Mouse (Mus musculus): Measurements from ENCODE around the gene Polrmt.
"Not testable (repeated sequence)": the region's sequence is repeated elsewhere in the genome, so short reads cannot be mapped to it uniquely, and the experiment has no call there.

Gene Polrmt

GRCm38 (mm10) chr10:79709307-79709706, 37.1 kb downstream of the Polrmt start:
- no peak for DNase-seq (ENCODE audit: low spot score in 2 of 2)

DNA sequence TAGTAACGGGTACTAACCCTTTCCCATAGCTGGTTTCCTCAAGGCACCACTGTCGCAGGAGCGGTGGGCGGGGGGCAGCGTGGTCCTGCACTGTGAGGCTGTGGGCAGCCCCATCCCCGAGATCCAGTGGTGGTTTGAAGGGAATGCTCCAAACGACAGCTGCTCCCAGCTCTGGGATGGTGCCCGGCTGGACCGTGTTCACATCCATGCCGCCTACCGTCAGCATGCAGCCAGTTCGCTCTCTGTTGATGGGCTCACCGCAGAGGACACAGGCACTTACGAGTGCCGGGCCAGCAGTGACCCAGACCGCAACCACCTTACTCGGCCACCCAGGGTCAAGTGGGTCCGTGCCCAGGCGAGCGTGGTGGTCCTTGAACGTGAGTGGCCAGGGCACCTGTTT, 37.7 kb downstream of the Polrmt start:
- DNase-seq (ENCODE audit: low spot score in 2 of 2) = no peak

DNA sequence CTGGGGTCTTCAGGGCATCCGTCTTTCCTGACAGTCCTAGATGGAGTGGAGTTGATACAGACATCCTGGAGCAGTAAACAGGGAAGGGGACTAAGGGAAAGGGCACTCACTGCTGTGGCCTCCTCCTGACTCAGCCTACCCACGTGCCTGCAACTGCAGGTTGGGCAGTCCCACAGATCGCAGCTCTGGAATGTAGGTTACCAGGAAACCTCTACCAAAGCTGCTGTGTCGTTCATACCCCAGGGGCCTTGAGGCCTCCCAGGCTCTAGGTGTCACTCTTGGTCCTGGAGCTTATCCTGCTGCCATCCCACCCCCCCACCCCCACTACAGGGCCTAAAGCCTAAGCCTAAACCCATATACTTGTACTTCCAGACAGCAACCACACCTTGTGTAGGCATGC, 38.6 kb downstream of the Polrmt start:
- DNase-seq (ENCODE audit: low spot score in 2 of 2) = no peak

GRCm38 (mm10) chr10:79707162-79707561, 39.2 kb downstream of the Polrmt start:
- DNase-seq (ENCODE audit: low spot score in 2 of 2) = no peak

DNA sequence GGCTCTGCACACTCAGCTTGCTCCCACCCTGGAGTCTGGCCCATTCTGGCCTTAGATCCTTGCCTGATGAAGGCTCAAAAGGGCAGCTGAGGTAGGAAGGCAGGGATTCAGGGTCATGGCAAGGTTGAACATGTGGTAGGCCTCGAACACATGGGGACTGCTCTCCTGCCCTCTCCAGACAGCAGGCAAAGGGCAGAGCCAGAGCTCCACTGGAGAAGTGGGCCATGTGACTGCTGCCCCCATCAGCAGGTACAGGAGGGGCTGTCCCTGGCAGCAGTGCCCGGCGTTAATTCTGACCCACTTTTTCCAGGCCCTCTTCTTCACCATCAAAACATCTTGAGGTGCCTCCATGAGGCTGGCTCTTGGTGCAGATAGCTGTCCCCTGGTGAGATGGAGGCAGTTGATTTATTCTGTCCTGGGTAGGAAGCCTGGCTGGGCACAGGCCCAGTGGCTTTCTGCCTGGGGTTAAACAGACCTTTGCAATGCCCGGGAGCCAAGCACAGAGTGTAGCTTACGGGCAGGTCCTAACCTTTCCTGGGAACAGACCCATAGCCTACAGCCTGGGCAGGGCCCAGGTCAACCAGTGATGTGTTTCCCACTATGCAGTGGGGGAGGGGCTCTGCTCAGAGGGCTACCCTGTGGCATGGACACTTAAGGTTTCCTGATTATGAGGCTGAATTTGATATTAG, 39.8 kb downstream of the Polrmt start:
- DNase-seq (ENCODE audit: low spot score in 2 of 2) = no peak

DNA sequence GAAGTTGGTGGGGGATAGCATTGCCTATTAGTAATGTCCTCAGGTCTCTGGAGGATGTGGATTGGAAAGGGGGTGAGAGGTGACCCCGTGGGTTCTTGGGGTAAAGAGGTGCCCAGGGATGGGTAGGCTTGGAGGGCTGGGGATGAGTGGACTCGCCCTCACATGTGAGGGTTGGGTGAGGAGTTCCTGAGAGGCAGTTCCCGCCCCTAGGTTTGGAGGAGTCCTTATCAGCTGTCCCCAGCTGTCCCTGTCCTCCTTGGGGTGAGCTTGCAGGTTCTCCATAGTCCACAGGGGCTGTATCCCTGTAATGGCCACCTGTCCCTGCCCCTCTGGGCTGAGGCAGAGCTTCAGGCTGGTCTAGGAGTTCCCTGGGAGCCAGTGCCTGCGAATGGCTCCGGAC, 40.4 kb downstream of the Polrmt start:
- DNase-seq (ENCODE audit: low spot score in 2 of 2) = no peak

DNA sequence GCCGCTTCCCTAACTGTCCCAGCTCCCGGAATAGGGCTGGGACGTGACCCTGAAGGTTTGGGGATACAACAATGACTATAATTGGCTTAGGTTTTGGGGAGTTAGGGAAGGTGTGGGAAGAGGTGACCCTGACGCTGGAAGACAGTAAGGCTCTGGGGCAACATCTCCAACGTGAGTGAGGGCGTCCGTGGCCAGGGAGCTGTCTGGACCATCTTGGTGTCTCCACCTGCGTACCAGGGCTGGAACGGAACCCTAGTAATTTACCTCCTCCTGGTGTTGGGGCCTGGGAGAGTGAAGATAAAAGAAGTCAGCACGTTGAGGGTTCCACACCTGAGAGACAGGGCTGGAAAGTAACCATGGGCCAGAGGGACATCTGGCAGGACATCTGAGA, 41.4 kb downstream of the Polrmt start:
- no peak for DNase-seq (ENCODE audit: low spot score in 2 of 2)

DNA sequence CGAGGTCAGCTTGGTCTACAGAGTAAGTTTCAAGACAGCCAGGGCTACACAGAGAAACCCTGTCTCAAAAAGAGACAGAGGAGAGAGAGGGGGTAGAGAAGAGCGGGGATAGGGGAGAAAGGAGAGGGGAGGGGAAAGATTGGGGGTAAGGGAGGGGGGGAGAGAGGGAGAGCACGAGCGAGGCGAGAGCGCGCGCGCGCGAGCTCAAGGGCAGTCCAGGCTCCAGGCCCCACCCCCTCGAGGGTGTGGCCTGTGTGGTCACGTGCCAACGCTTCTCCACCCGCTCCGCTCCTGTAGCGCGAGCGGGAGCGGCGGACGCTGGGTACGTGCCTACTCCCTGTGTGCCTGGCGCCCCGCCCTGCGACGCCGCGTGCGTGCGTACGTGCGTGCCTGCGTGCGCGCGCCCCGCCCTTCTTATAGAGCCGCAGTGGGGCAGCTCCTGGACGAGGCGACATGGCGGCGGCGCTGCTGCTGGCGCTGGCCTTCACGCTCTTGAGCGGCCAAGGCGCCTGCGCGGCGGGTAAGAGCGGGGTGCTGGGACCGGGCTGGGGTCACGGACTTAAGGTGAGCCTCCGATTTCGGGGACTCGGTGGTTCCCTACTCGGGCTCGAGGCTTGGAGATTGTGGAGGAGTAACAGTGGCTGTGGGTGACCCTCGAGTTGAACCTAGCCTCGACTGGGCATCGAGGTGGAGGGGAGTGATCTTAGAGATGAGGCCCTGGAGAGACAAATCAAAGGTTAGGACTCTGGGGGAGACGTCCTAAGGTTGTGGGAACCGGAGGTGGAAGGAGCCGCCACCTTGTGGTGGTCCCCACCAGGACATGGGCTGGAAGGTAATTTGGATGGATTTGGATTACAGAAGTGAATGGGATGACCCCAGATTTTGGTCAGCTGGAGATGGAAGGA, 42.1 kb downstream of the Polrmt start, which contains the start of gene Bsg:
TSS of gene Bsg (plus strand) at position 427 of the 905 bp plus-strand sequence.
- peak; percentile 97 to 99 for DNase-seq (ENCODE audit: low spot score in 2 of 2)

DNA sequence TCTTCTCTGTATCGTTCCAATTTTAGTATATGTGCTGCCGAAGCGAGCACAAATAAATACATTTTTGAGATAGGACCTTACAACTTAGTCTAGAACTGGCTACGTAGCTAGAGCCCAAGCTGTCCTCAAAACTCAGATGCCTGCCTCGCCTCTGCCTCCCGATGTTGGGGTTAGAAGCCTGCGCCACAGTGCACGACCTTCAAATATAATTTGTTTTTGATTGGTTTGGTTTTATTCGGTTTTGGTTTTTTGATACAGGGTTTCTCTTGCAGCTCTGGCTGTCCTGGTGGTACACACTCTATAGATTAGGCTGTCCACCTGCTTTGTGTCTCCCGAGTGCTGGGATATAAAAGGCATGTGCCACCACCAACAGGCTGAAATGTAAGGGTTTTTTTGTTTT, 42.8 kb downstream of the Polrmt start:
- DNase-seq (ENCODE audit: low spot score in 2 of 2) = no peak

- not testable (repeated sequence) for DNase-seq (ENCODE audit: low spot score in 2 of 2)
Measured at GRCm38 (mm10) chr10:79702970-79703369, 43.4 kb downstream of the Polrmt start.

DNA sequence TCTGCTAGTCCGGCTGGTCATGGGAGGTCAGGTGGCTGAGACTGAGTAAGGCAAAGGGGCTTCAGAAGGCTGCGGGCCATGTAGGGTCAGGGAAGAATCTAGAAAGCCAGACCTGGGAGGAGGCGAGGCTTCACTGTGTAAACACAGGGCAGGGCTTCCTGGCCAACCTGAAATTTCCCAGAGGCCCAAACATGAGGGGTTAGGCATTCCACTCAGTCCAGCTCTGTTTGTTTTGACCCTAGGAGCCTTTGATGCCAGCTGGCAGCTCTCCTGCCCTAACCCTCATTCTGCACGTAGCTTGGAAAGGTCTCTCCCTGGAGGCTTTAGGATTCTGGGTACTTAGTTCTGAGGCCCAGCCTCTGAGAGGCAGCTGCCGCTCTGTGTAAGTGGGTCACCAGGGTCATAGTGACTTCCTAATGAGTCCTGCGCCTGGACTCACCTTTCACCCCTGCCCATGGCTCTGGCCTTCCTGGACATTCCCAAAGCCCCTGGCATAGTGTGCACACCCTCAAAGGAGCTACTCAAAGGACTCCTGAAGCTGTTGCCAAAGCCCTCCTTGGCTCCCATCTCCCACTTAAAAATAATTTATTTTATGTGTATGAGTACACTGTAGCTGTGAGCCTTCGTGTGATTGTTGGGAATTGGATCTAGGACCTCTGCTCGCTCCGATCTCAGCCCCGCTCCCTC, 44.8 kb downstream of the Polrmt start:
- DNase-seq (ENCODE audit: low spot score in 2 of 2) = peak in 1 of 2 experiments; percentile 56

DNA sequence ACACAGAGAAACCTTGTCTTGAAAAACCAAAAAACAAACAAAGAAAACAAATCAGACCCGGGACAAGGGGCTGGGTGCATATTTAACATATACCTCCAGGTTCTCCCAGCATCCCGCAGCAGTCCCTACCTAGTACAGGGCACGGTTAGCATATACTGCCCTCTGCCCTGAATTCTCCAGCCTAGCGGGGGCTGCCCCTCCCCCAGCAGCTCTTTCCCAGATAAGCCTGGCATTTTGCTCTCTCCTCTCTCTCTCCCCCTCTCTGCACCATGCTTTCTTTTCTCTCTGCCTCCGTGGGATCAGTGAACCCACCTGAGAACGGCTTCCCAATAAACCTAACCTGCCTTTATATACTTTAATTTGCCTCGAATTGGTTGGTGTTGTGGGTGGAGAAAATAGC, 45.7 kb downstream of the Polrmt start:
- no peak for DNase-seq (ENCODE audit: low spot score in 2 of 2)

DNA sequence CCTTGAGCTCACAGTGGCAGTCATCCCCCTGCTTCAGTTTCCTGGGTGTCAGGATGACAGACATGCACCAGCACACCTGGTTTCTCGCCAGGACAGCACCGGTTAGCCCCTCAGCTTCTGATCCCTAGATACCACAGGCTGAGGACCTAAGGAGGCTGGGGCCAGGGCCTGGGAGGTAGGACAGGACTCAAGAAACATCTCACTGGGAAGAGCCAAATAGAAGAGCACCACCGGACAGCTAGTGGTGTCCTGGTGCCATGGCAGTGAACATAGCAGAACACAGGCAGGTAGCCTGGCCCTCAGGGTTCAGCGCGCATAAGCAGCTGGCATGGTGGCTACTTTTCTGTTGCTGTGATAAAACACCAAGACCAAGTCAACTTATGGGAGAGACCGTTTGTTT, 47.9 kb downstream of the Polrmt start:
- DNase-seq (ENCODE audit: low spot score in 2 of 2) = no peak

DNA sequence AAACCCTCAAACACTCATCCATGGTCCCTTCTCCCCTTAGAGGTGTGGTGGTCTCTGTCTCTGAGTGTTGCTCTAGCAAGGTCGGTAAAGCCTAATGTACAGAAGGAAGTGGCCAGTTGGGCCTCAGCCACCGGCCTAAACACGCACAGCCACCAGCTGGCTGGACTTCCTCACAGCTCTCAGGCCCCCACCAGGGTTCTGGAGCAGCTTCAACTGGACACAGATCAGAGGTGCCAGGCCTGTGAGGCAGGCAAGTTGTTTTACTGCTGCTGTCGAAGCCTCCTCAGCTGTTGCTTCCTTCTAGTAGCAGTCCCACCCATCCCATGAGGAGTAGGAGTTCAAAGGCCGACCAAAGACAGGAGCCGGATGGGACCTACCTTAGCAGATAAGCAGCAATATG, 48.5 kb downstream of the Polrmt start:
- DNase-seq (ENCODE audit: low spot score in 2 of 2) = no peak

- no peak for DNase-seq (ENCODE audit: low spot score in 2 of 2)
Measured at GRCm38 (mm10) chr10:79696129-79696651, 50.2 kb downstream of the Polrmt start.

- DNase-seq (ENCODE audit: low spot score in 2 of 2) = peak; percentile 63 to 73
Measured at GRCm38 (mm10) chr10:79695231-79696128, 50.9 kb downstream of the Polrmt start.

DNA sequence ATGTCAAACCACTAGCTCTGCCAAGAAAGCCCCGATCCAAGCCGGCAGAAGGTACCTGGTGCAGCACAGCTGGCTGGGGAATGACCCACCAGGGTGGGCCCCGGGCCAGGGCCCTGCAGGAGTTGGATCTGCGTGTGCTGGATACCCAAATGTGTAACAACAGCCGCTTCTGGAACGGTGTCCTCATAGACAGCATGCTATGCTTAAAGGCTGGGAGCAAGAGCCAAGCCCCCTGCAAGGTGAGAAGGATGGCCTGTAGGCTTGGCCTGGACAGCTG, 52.1 kb downstream of the Polrmt start:
- DNase-seq (ENCODE audit: low spot score in 2 of 2) = no peak

DNA sequence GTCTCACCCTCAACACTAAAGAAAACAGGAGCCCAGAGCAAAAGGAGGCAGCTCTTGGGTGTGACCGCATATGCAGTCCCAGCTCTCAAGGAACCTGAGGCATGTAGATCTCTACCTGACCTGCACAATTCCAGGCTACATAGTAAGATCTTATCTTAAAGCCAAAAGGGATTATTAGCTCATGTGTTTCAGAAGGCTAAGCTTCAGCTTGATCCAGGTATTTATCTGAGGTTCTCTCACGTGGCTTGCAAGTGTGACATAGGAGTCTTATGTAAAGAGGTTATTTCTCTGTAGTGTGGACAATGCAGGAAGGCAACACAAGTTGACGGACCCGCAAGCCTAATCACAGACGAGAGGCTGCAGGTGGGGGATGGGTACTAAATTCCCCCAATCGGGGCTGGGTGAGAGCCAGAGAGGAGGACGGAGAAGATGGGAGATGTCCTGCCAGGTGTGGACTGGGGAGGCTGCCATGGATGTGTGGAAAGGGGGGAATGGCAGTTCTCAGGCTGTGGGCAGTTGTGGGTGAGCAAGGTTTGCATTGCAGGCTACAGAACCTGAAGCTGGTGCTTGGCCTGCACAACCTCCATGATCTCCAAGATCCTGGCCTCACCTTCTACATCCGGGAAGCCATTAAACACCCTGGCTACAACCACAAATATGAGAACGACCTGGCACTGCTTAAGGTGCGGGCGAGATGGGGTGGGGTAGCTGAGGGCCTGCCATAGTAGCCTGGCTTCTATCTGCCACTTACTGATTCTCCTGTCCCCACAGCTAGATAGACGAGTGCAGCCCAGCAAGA, 52.6 kb downstream of the Polrmt start:
- DNase-seq (ENCODE audit: low spot score in 2 of 2) = no peak

- DNase-seq (ENCODE audit: low spot score in 2 of 2) = no peak
Measured at GRCm38 (mm10) chr10:79691986-79692548, 54.3 kb downstream of the Polrmt start.

DNA sequence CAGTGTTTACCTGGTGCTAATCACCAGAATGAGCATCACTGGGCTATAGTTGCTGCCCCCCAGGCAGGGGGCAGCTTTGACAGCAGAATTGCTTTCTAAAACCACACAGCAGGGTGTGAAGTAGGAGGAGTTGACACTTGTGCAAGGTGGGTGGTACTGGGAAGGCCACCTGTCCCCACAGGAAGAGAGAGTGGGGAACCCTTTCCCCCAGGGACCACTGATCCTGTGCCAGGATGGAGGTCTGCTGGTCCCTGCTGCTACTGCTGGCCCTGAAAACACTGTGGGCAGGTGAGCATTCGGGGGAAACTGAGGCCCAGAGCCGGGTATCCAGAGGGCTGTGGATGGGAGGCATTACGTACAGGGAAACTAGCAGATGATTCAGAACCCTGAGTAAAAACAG, 57.2 kb downstream of the Polrmt start:
- DNase-seq (ENCODE audit: low spot score in 2 of 2) = no peak
